Mouse (Mus musculus): Measurements from ENCODE around the gene 6330409D20Rik.

The 6330409D20Rik gene

GRCm38 (mm10) chr2:32740916-32741272 lies at the start of gene 6330409D20Rik:
Gene 6330409D20Rik, minus strand, starts transcription at chr2:32741016.
- CTCF ChIA-PET = interaction anchor here (0.7 kb wide), 1 partner anchor 246 kb away, joined by 3 read pairs; no protein-coding TSS in a partner anchor

DNA sequence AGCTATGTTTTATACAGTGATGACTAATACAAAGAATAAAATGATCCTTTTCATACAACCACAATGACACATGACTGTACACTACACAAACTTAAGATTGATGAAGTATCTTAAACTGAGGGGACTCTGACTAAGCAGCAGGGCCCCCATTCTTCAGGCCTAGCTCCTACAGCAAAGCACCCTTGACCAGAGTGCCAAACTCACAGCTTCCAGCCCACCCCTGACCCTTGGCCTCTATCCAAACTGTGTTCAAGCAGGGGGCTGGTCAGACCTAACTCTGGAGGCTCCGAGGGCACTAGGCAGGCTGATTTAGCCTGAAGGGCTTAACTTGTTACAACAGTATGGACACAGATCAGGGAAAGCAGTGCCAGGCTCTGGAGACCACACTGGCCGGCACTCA lies 47.8 kb upstream of the 6330409D20Rik start:
- CTCF ChIA-PET = no interaction called here

DNA sequence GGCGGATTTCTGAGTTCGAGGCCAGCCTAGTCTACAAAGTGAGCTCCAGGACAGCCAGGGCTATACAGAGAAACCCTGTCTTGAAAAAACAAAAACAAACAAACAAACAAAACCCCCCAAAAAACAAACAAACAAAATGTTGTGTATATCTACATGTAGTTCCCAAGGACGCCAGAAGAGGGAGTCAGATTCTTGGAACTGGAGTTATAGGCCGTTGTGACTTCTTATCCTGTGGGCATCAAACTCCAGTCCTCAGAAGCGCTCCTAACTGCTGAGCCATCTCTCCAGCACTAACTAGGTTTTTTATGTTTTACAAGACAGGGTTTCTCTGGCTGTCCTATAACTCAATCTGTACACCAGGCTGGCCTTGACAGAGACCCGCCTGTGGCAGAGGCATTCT lies 46.4 kb upstream of the 6330409D20Rik start:
- CTCF ChIA-PET = interaction anchor here (0.8 kb wide), 1 partner anchor 67 kb away, joined by 3 read pairs; no protein-coding TSS in a partner anchor

DNA sequence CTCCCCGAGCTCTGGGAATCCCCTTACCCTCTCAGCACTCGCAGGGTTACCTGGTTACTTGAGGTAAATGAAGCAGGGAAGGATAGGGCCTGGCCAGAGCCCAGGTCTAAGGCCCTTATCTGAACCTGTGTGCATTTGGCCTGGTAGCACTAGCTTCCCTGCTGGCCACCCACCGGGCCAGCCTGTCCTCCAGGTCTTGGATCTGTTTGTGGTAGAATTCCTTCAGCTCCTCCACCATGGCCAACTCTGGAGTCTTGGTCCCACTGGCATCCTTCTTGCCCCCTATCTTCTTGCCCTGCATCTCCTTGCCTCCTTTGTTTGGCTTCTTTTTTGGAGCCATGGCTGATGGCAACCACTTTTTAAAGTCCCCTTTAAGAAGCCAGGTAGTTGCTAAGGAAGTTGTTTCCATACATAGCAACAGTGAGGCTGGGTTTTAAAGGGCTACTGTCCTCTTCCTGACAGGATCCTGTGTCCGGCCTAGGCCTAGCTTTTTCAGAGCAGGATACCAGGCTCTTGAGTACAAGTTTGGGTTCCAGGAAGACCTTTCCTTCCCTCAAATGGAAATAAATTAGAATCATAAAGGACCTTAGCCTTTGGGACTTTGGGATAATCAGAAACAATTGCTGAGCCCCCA lies 43.3 kb upstream of the 6330409D20Rik start, which contains the start of gene Cfap157:
Cfap157 (minus strand) TSS at position 381 of the 634 bp plus-strand sequence.
- CTCF ChIA-PET = no interaction called here

DNA sequence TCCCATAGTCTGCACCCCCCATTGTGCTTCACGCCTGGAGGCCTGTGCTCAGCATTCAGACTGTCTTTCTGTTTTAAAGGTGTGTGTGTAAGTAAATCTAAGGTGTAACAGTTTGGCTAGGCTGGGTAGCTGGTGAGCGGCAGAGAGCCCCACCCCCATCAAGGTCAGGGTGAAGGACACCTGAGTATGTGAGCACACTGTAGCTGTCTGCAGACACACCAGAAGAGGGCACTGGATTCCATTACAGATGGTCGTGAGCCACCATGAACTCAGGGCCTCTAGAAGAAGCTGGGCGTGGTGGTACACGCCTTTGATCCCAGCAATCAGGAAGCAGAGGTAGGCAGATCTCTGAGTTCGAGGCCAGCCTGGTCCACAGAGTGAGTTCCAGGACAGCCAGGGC lies 40.9 kb upstream of the 6330409D20Rik start:
- CTCF ChIA-PET = interaction anchor here (1.1 kb wide), 1 partner anchor 73 kb away, joined by 3 read pairs; no protein-coding TSS in a partner anchor

DNA sequence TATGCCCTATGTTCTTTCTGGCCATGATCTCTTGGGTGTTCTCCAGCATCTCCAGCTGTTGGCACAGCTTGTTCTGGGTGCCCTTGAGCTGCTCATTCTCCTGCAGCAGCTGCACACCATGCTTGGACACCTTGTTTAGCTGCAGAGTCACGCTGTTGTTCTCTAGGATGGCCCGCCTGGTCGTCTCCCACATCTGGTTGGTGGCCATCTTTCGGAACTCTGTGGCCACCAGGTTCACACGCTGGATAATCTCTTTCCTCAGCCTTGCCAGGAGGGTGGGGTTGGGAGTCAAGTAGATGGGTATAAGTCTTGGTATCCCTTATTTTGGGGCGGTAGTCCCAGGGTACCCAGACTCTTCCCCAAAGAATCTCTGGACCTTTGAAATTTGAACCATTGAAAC lies 38.9 kb upstream of the 6330409D20Rik start:
- CTCF ChIA-PET = interaction anchor here (0.6 to 1.3 kb wide), 2 partner anchors 74 to 145 kb away, joined by 3 to 8 read pairs; no protein-coding TSS in a partner anchor

DNA sequence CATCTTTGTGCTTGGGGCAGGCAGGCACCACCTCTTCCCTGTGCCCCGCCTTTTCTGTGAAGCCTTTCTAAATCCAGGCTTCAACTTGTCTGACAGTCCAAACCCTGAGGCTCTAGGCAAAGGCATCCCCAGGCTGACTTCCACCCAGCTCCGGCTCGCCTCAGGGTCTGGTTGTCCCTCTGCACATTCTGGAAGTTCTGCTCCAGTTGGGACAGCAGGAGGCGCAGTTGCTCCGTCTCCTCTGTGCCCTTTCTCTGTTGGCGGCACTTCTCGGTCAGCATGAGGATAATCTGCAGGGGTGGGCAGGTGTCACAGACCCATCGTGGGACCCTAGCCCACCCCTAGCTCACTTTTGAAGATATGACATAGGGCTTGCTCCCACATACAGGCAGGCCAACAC lies 38.3 kb upstream of the 6330409D20Rik start:
- CTCF ChIA-PET = interaction anchor here (0.6 to 1.3 kb wide), 3 partner anchors 74 to 144 kb away, joined by 3 to 8 read pairs (median 3); no protein-coding TSS in a partner anchor

GRCm38 (mm10) chr2:32778081-32778480 lies 37.3 kb upstream of the 6330409D20Rik start:
- CTCF ChIA-PET = interaction anchor here (0.7 kb wide), 2 partner anchors 10 to 56 kb away, joined by 3 to 6 read pairs; no protein-coding TSS in a partner anchor

- CTCF ChIA-PET = interaction anchor here (0.7 kb wide), 1 partner anchor 64 kb away, joined by 3 read pairs; no protein-coding TSS in a partner anchor
Measured at GRCm38 (mm10) chr2:32776192-32776591, 35.4 kb upstream of the 6330409D20Rik start.

- CTCF ChIA-PET = interaction anchor here (0.5 to 0.6 kb wide), 2 partner anchors 71 to 1639 kb away, joined by 7 to 14 read pairs; no protein-coding TSS in a partner anchor
Measured at GRCm38 (mm10) chr2:32775359-32776074, 34.7 kb upstream of the 6330409D20Rik start, which contains the start of the genes Ttc16 and Ptrh1. Gene Ttc16, minus strand, starts transcription at chr2:32775633. Gene Ptrh1, plus strand, starts transcription at chr2:32775786.

DNA sequence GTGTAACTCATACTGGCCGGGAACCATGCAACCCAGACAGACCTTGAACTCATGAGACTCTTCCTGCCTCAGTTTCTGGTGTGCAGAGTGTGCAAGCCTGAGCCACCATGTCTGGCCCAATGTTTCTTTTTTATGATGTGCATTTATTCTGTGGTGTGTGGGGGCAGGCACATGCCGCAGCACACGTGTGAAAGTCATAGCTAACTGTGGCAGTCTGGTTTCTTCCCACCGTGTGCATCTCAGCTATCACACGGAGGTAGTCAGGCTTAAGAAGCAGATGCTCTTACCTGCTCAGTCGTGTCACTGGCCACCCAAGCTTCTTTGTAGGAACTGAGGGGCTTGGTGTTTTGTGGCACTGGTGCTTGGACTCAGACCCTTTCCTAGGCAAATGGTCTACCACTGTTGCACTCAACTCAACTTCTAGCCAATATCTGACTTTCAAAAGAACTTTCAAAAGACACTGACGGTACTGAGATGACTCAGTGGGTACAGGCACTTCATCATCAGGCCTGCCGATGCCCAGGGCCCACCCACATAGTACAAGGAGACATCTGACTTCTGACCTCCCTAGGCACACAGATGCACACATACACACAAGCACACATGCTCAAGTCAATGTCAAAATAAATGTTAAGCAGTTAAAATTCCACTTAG lies 31.9 kb upstream of the 6330409D20Rik start:
- CTCF ChIA-PET = no interaction called here

DNA sequence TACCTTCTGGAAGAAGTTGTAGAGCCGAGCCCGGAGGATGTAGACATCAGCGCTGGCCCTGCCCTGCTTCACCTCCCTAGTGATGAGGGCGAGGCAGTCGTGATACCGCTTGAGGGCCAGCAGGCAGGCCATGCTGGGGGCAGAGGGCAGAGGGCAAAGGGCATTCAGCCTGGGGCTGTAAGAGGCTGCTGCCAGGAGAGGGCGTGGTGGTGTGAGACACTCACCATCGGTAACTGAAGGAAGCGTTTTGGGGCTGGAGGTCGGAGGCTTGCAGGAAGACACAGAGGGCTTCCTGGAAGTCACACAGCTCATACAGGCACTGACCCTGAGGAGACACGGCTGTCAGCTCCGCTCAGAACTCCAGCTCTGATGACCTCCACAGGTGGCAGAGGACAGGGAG lies 31.1 kb upstream of the 6330409D20Rik start:
- CTCF ChIA-PET = no interaction called here

GRCm38 (mm10) chr2:32769327-32770085 lies 28.7 kb upstream of the 6330409D20Rik start:
- CTCF ChIA-PET = no interaction called here

- CTCF ChIA-PET = interaction anchor here (0.6 kb wide), 2 partner anchors 9 to 52 kb away, joined by 3 to 4 read pairs; no protein-coding TSS in a partner anchor
Measured at GRCm38 (mm10) chr2:32768661-32769285, 28.0 kb upstream of the 6330409D20Rik start.

- CTCF ChIA-PET = no interaction called here
Measured at GRCm38 (mm10) chr2:32767241-32767640, 26.4 kb upstream of the 6330409D20Rik start.

GRCm38 (mm10) chr2:32763353-32763752 lies 22.5 kb upstream of the 6330409D20Rik start:
- CTCF ChIA-PET = no interaction called here

DNA sequence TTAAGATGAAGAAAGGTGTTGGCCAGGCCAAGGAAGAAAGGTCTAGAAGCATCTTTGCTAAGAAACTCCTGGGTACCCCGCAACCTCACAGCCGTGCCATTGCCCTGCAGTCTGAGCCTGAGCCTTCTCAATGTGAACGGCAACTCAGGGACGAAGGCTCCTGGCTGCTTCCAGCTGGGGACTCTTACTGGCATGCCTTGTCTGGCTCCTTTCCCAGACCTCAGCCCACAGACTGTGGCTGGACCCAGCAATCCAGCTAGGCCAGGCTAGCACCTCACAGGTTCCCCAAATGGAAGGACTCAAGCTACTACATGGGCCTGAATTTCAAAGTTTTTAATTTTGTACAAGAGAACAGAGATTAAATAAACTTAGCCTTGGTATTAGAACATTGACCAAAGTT lies 21.0 kb upstream of the 6330409D20Rik start:
- CTCF ChIA-PET = no interaction called here

DNA sequence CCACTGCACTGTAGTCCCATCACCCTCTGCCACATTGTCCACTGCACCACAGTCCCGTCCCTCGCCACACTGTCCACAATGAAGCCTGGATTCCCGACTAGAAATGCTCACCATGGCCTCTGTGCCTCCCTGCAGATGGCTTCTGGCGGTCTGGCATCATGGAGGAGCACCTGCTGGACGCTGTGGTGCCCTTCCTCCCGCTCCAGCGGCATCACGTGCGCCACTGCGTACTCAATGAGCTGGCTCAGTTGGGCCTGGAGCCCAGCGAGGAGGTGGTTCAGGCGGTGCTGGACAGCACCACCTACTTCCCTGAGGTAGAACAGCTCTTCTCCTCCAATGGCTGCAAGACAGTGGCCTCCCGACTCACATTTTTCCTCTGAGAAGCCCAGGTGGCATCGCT lies 20.5 kb upstream of the 6330409D20Rik start:
- CTCF ChIA-PET = no interaction called here

GRCm38 (mm10) chr2:32759001-32759400 lies 18.2 kb upstream of the 6330409D20Rik start:
- CTCF ChIA-PET = no interaction called here

DNA sequence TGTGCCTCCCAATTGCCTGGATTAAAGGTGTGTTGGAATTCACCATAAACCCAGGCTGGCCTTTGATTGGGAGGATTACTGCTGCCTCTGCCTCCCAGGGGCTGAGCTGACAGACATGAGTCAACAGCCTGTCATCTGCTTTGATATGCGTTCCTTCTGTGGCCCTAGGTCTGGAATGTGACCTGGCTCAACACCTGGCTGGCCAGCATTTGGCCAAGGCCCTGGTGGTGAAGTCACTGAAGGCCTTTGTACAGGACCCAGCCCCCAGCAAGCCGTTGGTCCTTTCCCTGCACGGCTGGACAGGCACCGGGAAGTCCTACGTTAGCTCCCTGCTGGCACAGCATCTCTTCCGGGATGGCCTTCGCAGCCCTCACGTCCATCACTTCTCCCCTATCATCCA lies 17.7 kb upstream of the 6330409D20Rik start:
- CTCF ChIA-PET = no interaction called here

Measured in spleen, embryonic (tissue).